ENCODE assay signal across 12 mouse cellular contexts in genomic region chr15:79413802-79414201, GRCm38 (mm10). TPM values are rescaled to one million over a fixed set of nuclear protein-coding genes. Genes with fewer than 3 reads are reported as not detected.
DNase-seq lines count a peak whose midpoint lies in the region; ATAC-seq lines count a peak whose summit lies in the region.
"Had no signal": no experiment of that assay in that cellular context is flagged by ENCODE, and none has a peak within 500 bp of the region (broad histone marks: within the 10 kb centered on the region; RNA-seq: fewer than 3 reads in every experiment).

No protein-coding gene starts in this region.

- peak; percentile 41 for ATAC-seq in megakaryocyte, adult 5-6 weeks (ENCODE audit: poor library complexity, severe bottlenecking)
- ATAC-seq in inflammation-experienced regulatory T-cells, adult 6 months, result no peak
- ATAC-seq: forebrain, embryonic 14.5 days had no signal

- peak; percentile 62 for DNase-seq in layer of hippocampus, adult 9-11 months
- no peak for DNase-seq in layer of hippocampus, postnatal 25 days (ENCODE audit: extremely low spot score in 1 of 2, low spot score in 1 of 2)
- DNase-seq in thymus, postnatal 0 days (ENCODE audit: low spot score), result peak; percentile 30
- no peak for DNase-seq in thymus, adult 18-20 months
- DNase-seq in right cerebral cortex, postnatal 36 days (ENCODE audit: low spot score in 2 of 2), result no peak
- DNase-seq: adrenal gland, adult 8-10 months; cerebellum, adult 9-10 months; embryo, embryonic 11 days; right cerebral cortex, postnatal 14 days had no signal

RNA-seq across cellular contexts. Expression of gene Tmem184b, which starts 10.4 kb away (rescaled TPM):
- 10 to 100 TPM; 54.2 to 55.4 TPM for total RNA-seq in layer of hippocampus, postnatal 25 days (2021)
- polyA plus RNA-seq in thymus, postnatal 0 days (2015; fragmentation: Nextera tagmentation; extraction: Ambion mirVana), result 30.0 and 37.4 TPM in 2 replicates
- 31.1 and 33.3 TPM in 2 replicates for total RNA-seq in megakaryocyte, adult 5-6 weeks (2015)
- 10.4 and 12.2 TPM in 2 replicates for total RNA-seq in megakaryocyte, adult 5-6 weeks (2017)
- 10 to 100 TPM in 1 of 3 experiments, 1 to 10 TPM in 2; 8.2 to 12.8 (median 9.2) TPM for polyA plus RNA-seq in inflammation-experienced regulatory T-cells, adult 6 months (2017; shearing (Covaris generic))

RNA-seq across cellular contexts. Expression of gene Csnk1e, which starts 41.6 kb away (rescaled TPM):
- total RNA-seq in layer of hippocampus, postnatal 25 days (2021), result 100 to 1,000 TPM; 110 to 121 TPM
- polyA plus RNA-seq in thymus, postnatal 0 days (2015; fragmentation: Nextera tagmentation; extraction: Ambion mirVana), result 52.2 and 70.8 TPM in 2 replicates
- total RNA-seq in megakaryocyte, adult 5-6 weeks (2015), result 33.3 and 39.4 TPM in 2 replicates
- total RNA-seq in megakaryocyte, adult 5-6 weeks (2017), result 29.3 and 32.0 TPM in 2 replicates
- polyA plus RNA-seq in inflammation-experienced regulatory T-cells, adult 6 months (2017; shearing (Covaris generic)), result 1 to 10 TPM; 4.2 to 6.5 (median 4.4) TPM

Comparison
In these comparisons a context has a peak if more than half of its experiments do, and no peak if none do; other contexts are left out.
1. DNase-seq: peak in layer of hippocampus, adult 9-11 months (single experiment) and thymus, postnatal 0 days (single experiment); none in layer of hippocampus, postnatal 25 days (0 of 2), thymus, adult 18-20 months (0 of 2) and right cerebral cortex, postnatal 36 days (0 of 2).